Mouse (Mus musculus) megakaryocyte, embryonic 14.5 days (primary cell): ENCODE results near the gene Olfr530. TPM values are rescaled to one million over a fixed set of nuclear protein-coding genes. Genes with fewer than 3 reads are reported as not detected.

Experiments
- H3K27me3 ChIP-seq: replicated peaks from 2 replicates; pipeline ENCODE3; 2012; ENCODE audit warnings: inconsistent platforms
- H3K36me3 ChIP-seq: replicated peaks from 2 replicates; pipeline ENCODE3; 2012; ENCODE audit warnings: low read length, inconsistent platforms, mixed read lengths
- H3K4me1 ChIP-seq: 2 replicates; pipeline ENCODE4 v1.6.1; 2012; ENCODE audit warnings: inconsistent platforms
- H3K4me3 ChIP-seq: replicated peaks from 2 replicates; pipeline ENCODE3; 2012; ENCODE audit warnings: moderate library complexity, mild to moderate bottlenecking, inconsistent platforms
- H3K9me3 ChIP-seq: 2 replicates; pipeline ENCODE4 v1.6.1; 2012; ENCODE audit warnings: inconsistent platforms
- FLI1 ChIP-seq: IDR thresholded peaks from 2 replicates; pipeline ENCODE4 v1.6.1; 2012; ENCODE audit warnings: low read length, inconsistent platforms, mixed read lengths
- GATA1 ChIP-seq: IDR thresholded peaks from 3 replicates; pipeline ENCODE4 v1.6.1; 2012; ENCODE audit warnings: mixed read lengths, low read length, inconsistent platforms, borderline replicate concordance
- polyA plus RNA-seq: library from polyadenylated mRNA; stranded (reverse); fragments of >175 nt; gene quantifications from 2 replicates; pipeline ENCODE4 v1.2.3, GENCODE M21; 2012; ENCODE audit warnings: low replicate concordance; ENCODE audit not compliant: insufficient read depth

The Olfr530 gene
- not detected in 2 replicates for polyA plus RNA-seq

GRCm38 (mm10) chr7:140376231-140376630 lies at the start of gene Olfr530:
Olfr530 (minus strand) TSS chr7:140376331.
- Histone ChIP-seq H3K27me3 (no peaks in the 10 kb centered on the region), H3K36me3 (no peaks in the 10 kb centered on the region), H3K4me1 (no peaks in the 10 kb centered on the region), H3K4me3 (no peak within 1 kb of the TSS), H3K9me3 (no peaks in the 10 kb centered on the region)
- TF ChIP-seq FLI1 = no peak
- no peak for TF ChIP-seq GATA1

GRCm38 (mm10) chr7:140421539-140421938 lies 45.4 kb upstream of the Olfr530 start, which contains the start of gene Olfr532:
Olfr532 (minus strand) TSS chr7:140421639.
- Histone ChIP-seq H3K4me1 (no peaks in the 10 kb centered on the region), H3K9me3 (no peaks in the 10 kb centered on the region), H3K27me3 (no peaks in the 10 kb centered on the region), H3K4me3 (no peak within 1 kb of the TSS), H3K36me3 (no peaks in the 10 kb centered on the region)
- TF ChIP-seq FLI1 = no peak
- no peak for TF ChIP-seq GATA1

DNA sequence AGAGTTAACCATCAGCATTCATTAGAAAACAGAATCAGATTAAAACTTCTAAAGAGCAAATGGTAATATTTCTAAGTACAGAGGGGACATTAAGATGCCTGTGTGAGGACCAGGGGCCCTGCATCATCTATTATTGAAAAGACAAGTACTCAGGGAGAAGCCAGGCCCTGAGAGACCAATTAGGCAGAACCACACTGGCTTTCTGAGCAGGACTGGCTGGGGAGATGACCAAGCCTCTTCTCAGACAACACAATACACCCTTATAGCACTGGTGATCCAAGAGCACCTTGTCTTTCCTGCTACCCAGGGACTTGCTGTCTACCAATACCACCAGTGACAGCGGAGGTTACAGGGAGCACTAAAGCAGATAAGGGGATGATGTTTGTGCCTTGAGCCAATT lies 26.7 kb upstream of the Olfr530 start, which contains the start of gene Olfr531:
Gene Olfr531 (minus strand): TSS at position 101 of the 400 bp plus-strand sequence.
- Histone ChIP-seq H3K27me3 (no peaks in the 10 kb centered on the region), H3K36me3 (no peaks in the 10 kb centered on the region), H3K4me3 (no peak within 1 kb of the TSS), H3K4me1 (no peaks in the 10 kb centered on the region), H3K9me3 (0 out of 2 replicates have a peak, but pooled peaks cover 2% of the 10 kb centered on the region)
- no peak for TF ChIP-seq GATA1
- TF ChIP-seq FLI1 = no peak

GRCm38 (mm10) chr7:140376911-140377310 lies 780 bp upstream of the Olfr530 start:
- no peaks in the 10 kb centered on the region for H3K27me3 ChIP-seq
- TF ChIP-seq GATA1 (no peak), FLI1 (no peak)

DNA sequence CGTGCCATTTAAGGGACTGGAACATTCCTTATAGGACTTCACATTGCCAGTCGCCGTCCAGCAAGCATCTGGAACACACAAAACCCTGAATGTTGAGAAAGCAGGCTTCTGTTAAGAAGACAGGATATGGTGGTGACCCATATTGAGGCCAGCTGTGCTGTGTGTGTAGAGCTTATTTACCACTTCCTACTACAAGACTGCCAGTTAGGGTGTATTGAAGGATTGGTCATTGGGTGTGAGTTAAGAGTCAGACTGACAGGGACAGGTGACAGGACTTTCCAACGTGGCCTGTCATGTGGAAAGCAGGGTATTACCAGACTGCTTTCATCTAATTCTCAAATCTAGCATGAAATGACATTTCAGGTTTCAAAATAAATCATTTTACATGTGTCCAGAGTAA lies 1.8 kb downstream of the Olfr530 start:
- no peak for TF ChIP-seq FLI1
- no peak for TF ChIP-seq GATA1
- Histone ChIP-seq H3K4me1 (no peaks in the 10 kb centered on the region), H3K9me3 (no peaks in the 10 kb centered on the region), H3K4me3 (no peak overlapping the region), H3K36me3 (no peaks in the 10 kb centered on the region), H3K27me3 (no peaks in the 10 kb centered on the region)

More at GRCm38 (mm10) chr7:140376911-140377310, 780 bp upstream of the Olfr530 start:
- Histone ChIP-seq H3K9me3 (no peaks in the 10 kb centered on the region), H3K4me1 (no peaks in the 10 kb centered on the region), H3K4me3 (no peak overlapping the region), H3K36me3 (no peaks in the 10 kb centered on the region)

DNA sequence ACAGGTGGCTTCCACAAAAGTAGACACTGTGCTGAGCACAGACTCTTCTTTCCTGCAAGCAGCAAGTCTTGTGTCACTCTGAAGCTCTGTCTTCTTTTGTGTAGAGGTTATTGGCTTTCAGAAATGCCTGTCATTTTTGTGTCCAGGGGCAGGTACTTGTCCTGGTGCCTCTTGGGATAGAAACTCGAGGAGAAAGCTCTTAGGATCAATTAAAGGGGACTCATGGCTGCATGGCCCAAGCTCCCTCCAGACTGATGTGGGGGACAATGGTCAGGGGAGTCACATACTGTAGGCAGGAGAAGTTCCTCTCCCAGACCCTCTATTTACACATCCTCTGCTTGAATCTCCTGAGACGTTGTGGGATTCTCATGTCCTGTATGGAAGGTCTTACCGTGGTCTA lies 14.6 kb downstream of the Olfr530 start, which contains the start of gene Olfr60:
Gene Olfr60 (minus strand): TSS at position 101 of the 400 bp plus-strand sequence.
- H3K4me3 ChIP-seq = no peak within 1 kb of the TSS
- no peaks in the 10 kb centered on the region; the same call in none of the 2 replicates for H3K9me3 ChIP-seq
- H3K4me1 ChIP-seq = no peaks in the 10 kb centered on the region
- no peaks in the 10 kb centered on the region for H3K36me3 ChIP-seq
- no peaks in the 10 kb centered on the region for H3K27me3 ChIP-seq
- TF ChIP-seq FLI1 (no peak), GATA1 (no peak)

GRCm38 (mm10) chr7:140333717-140334116 lies 42.4 kb downstream of the Olfr530 start, which contains the start of gene Olfr527:
Olfr527 (plus strand) TSS chr7:140334017.
- Histone ChIP-seq H3K4me3 (no peak within 1 kb of the TSS), H3K27me3 (peaks cover 2% of the 10 kb centered on the region), H3K36me3 (no peaks in the 10 kb centered on the region), H3K9me3 (no peaks in the 10 kb centered on the region), H3K4me1 (no peaks in the 10 kb centered on the region)
- TF ChIP-seq GATA1 = no peak
- TF ChIP-seq FLI1 = no peak

- Histone ChIP-seq H3K4me3 (no peak overlapping the region), H3K9me3 (no peaks in the 10 kb centered on the region), H3K4me1 (no peaks in the 10 kb centered on the region), H3K27me3 (peaks cover 2% of the 10 kb centered on the region), H3K36me3 (no peaks in the 10 kb centered on the region)
- no peak for TF ChIP-seq GATA1
- no peak for TF ChIP-seq FLI1
Measured at GRCm38 (mm10) chr7:140329766-140330304, 46.3 kb downstream of the Olfr530 start.

Other genes with a start within 250 kb of the Olfr530 start
- gene Mtg1, start 238.8 kb downstream of the Olfr530 start, polyA plus RNA-seq = 6.6 TPM in 1 of 2 replicates, not detected in the other
- gene Sprn, start 221.5 kb downstream of the Olfr530 start, polyA plus RNA-seq = not detected in 2 replicates
- gene Olfr522, start 211.6 kb downstream of the Olfr530 start, polyA plus RNA-seq = not detected in 2 replicates
- not detected in 2 replicates for gene Olfr523, start 203.1 kb downstream of the Olfr530 start, polyA plus RNA-seq
- gene Olfr524, start 170.4 kb downstream of the Olfr530 start, polyA plus RNA-seq = not detected in 2 replicates
- 0.15 TPM in 1 of 2 replicates, not detected in the other for gene Cd163l1, start 158.1 kb downstream of the Olfr530 start, polyA plus RNA-seq
- gene 5830411N06Rik, start 129.0 kb downstream of the Olfr530 start, polyA plus RNA-seq = not detected in 2 replicates
- gene Olfr525, start 55.5 kb downstream of the Olfr530 start, polyA plus RNA-seq = not detected in 2 replicates
- gene Olfr527, start 42.3 kb downstream of the Olfr530 start, polyA plus RNA-seq = 0.71 TPM in 1 of 2 replicates, not detected in the other
- gene Olfr60, start 14.7 kb downstream of the Olfr530 start, polyA plus RNA-seq = not detected in 2 replicates
- gene Olfr531, start 26.6 kb upstream of the Olfr530 start, polyA plus RNA-seq = not detected in 2 replicates
- gene Olfr532, start 45.3 kb upstream of the Olfr530 start, polyA plus RNA-seq = not detected in 2 replicates
- gene Olfr533, start 87.0 kb upstream of the Olfr530 start, polyA plus RNA-seq = not detected in 2 replicates
- not detected in 2 replicates for gene Olfr535, start 107.9 kb upstream of the Olfr530 start, polyA plus RNA-seq
- gene Olfr536, start 131.1 kb upstream of the Olfr530 start, polyA plus RNA-seq = not detected in 2 replicates
- gene Olfr538, start 191.6 kb upstream of the Olfr530 start, polyA plus RNA-seq = not detected in 2 replicates
- gene Olfr46, start 224.9 kb upstream of the Olfr530 start, polyA plus RNA-seq = not detected in 2 replicates